Mouse (Mus musculus) B cell, adult 2 months (primary cell): ENCODE data around the gene Dcaf4.
A peak's percentile ranks its signal among the peaks of the same experiment; 100 is the strongest.

Experiments used
- DNase-seq, 2 experiments: peaks; one replicate each; pipeline ENCODE4 v3.0.0; 2022

The Dcaf4 gene

GRCm38 (mm10) chr12:83520311-83520890 is at the start of gene Dcaf4:
Dcaf4 (plus strand) TSS chr12:83520466.
- DNase-seq = peak; percentile 98 to 99

- no peak for DNase-seq
Measured at GRCm38 (mm10) chr12:83471760-83472159, 48.5 kb upstream of the Dcaf4 start.

DNA sequence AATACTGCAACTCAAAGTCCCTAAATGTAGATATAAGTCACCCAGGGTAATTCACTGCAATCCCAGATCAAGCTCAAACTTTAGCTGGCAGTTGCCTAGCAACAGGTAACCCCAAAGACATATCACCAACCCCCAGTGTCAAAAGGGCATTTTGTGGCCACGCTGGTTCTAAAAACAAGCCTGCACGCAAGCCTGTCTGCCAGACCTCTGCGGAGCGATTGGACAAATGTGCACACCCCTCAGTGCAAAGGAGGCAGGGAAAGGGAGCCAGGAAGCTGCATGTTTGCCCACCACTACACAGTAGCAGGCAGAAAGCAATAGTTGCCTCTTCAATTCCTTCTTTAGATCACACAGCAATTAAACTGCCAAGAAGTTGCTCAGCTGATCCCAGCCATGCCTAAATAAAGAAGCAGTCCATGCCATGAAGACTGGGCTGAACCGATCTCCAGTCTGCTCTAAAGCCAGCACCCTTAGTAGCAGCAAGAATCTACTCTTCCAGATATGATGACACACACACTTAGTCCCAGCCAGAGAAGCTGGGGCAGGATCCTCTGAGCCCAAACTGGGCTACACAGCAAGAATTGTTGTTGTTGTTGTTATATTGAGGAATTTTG is 46.2 kb upstream of the Dcaf4 start:
- no peak for DNase-seq

GRCm38 (mm10) chr12:83475419-83475818 is 44.8 kb upstream of the Dcaf4 start:
- DNase-seq = no peak

- no peak for DNase-seq
Measured at GRCm38 (mm10) chr12:83476277-83476676, 44.0 kb upstream of the Dcaf4 start.

- no peak for DNase-seq
Measured at GRCm38 (mm10) chr12:83479140-83479539, 41.1 kb upstream of the Dcaf4 start.

- no peak for DNase-seq
Measured at GRCm38 (mm10) chr12:83479818-83480401, 40.4 kb upstream of the Dcaf4 start.

- DNase-seq = no peak
Measured at GRCm38 (mm10) chr12:83481439-83481838, 38.8 kb upstream of the Dcaf4 start.

DNA sequence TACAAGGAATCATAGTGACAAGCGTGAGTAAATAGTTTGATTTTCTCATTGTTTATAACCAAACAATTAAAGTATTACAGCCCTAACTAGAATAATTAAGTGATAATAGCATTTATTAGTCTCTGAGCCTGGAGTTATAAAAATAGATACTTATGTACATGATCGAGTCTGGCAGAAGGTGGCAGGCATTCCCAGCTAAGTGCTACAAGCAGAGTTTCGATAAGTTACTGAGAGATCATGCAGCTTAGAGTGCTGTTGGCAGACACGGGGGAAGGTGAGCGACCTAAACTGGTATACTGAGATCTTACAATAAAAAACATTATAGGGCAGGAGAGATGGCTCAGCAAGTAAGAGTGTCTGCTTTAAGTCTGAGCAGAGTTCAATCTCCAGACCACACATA is 36.6 kb upstream of the Dcaf4 start:
- DNase-seq = no peak

DNA sequence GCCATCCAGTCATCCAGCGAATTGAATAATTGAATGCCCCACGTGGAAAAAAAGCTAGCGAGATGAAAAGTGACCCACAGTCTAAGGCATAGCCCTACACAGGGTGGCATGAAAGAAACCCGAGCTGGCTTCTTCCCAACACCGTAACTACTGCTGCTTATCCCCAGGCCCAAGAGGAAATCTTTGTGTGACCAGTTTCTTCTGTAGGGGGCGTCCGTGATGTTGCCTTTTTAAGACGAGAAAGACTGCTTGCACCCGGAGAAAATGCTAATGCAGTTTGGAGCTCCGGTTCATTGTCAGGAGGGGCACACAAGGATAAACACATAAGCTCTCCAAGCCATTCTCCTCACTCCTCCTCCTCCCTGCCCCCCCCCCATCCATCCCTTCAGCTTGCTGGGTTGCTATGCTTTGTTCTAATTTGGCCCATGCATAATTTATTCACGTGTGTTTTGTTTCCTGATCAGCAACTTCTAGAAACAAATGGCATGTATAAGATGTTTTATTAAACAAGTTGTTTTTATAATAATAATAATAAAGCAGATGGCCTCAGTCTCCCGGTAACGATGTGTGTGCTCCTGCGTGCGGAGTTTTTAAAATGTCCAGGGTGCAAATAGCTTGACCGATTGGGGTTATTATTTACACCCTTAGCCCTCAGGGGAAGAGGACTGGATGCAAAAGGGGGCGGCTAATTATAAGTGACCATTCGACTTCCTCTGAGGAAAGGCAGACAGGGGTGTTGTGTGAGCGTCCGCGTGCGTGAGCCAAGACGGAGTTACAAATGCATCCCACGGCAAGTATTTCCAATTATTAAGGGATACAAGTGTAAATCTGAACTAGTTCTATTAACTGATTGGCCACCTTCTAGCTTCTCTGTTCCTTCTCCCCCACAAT is 35.2 kb upstream of the Dcaf4 start:
- DNase-seq = peak; percentile 8 to 13

- DNase-seq = peak; percentile 19 to 38
Measured at GRCm38 (mm10) chr12:83485911-83486670, 34.2 kb upstream of the Dcaf4 start.

DNA sequence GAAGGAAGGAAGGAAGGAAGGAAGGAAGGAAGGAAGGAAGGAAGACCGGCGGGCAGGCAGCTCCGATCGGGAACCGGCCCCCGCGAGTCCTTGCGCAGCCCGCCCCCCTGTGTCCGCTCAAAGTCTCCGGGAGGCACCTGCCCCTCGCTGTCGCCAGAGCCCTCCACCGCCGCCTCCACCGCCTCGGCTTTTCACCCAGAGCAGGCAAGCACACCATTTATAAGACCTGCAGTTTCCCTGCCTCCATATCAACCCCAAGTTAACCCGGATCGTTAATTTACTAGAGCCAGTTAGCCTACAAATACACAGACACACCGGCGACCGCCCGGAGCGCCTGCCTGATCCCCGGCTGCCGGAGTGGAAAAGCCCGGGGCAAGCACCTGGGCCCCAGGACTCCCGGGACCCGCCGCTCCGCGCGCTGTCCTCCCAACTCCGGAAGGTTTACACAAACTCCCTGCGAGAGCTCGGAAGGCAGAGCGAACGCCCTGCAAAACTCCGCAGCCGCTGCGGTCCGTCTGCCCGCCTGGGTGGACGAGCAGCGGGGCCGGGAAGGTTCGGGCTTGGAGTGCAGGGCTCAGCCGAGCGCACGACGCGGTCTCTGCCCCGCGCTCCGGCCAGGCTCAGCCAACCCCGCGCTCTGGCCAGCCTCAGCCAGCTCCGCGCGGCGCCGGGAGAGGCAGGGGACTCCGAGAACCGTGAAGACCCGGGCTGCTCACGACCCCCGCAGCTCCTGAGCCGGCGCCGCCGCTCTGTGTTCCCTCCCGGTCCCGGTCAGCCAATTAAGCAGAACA is 33.4 kb upstream of the Dcaf4 start:
- DNase-seq = peak; percentile 43 to 48

- peak; percentile 95 to 96 for DNase-seq
Measured at GRCm38 (mm10) chr12:83487476-83487991, 32.7 kb upstream of the Dcaf4 start, which contains the start of gene Dpf3. Dpf3 (minus strand) TSS chr12:83487716.

GRCm38 (mm10) chr12:83488211-83488941 is 31.9 kb upstream of the Dcaf4 start:
- DNase-seq = peak; percentile 20 to 32

- DNase-seq = no peak
Measured at GRCm38 (mm10) chr12:83489748-83490147, 30.5 kb upstream of the Dcaf4 start.

- peak; percentile 49 to 52 for DNase-seq
Measured at GRCm38 (mm10) chr12:83491609-83492008, 28.7 kb upstream of the Dcaf4 start.

GRCm38 (mm10) chr12:83492808-83493207 is 27.5 kb upstream of the Dcaf4 start:
- no peak for DNase-seq

DNA sequence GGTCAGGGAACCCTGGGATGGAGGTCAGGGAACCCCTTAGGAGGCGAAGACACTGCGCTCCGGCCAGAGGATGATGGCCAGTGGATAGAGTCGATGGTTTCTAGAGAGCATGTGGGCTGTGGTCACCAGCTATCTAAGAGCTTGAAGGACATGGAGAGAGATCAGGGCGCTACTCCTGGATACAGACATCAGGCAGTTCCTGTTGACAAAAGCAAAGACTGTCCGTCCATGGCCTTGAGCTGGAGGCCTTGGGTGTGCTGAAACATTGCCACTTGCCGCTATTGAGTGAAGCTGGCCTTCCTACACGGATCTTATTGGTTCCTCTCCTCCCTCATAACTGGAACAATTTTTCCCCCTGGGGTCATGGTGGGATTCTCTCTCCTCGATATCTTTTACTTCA is 26.1 kb upstream of the Dcaf4 start:
- DNase-seq = no peak

DNA sequence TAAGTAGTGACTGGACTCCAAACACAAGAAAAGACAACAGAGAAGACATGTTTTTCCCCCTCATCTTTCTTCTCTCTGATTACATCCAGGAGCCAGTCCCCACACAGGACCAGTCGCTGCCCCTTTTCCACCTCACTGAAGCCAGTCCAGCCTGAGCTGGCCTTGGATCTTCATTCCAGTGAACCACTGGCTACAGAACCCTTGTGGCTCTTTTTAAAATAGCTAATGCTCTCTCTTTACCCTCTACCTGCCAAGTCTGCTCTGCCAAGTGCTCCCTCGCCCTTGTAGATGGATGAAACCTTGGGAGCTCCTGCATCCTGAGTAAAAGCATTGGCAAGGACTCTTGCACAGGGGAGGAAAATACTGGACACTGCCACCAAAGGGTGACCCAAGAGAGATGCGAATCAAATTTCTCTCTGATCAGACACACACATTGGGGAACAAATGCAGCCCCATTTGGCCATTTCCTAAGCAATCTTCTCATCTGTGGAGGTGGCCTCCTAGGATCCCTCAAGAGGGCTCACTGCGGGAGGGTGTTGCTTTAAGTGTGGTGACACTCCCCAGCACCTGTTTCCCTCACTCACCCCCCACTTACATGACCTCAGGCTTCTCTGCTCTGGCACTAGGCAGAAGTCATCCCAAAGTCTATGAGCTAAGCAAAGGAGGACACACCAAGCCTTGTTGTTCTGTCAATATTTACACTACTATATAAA is 24.9 kb upstream of the Dcaf4 start:
- DNase-seq = no peak

DNA sequence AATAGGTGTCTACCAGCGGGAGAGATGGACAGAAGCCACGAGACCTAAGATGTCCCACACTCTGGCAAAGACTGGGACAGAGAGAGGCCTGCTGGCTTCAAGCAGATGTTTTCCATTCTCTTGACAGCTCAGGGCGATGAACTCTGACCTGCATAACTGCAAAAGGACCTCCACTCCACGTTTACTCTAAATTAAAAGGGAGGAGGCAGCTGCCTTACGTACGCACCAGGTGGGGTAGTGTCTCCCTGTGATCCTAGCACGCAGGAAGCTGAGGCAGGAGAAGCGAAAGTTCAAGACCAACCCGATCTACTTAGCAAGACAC is 24.3 kb upstream of the Dcaf4 start:
- DNase-seq = no peak
